Mouse (Mus musculus) left cerebral cortex, postnatal 10 days (tissue): ENCODE results near the gene Capn15. TPM values are rescaled to one million over a fixed set of nuclear protein-coding genes. Genes with fewer than 3 reads are reported as not detected.
A peak's percentile ranks its signal among the peaks of the same experiment; 100 is the strongest.

Experiments used
- DNase-seq, 2 experiments: peaks; one replicate each; pipeline ENCODE4 v3.0.0; 2021 to 2022; ENCODE audit warnings: low spot score in 2 of 2, mixed read lengths in 1 of 2; ENCODE audit errors: extremely low spot score in 1 of 2
- intact Hi-C: fragments of 180-260 bp; cut with DNase I; formaldehyde crosslinking; loops from one replicate; pipeline ENCODE4 v1.15.1; 2025
- total RNA-seq, 2 experiments: library from RNA; stranded (reverse); gene quantifications; 2 replicates each; pipeline ENCODE4 v1.2.3; 2021

Gene Capn15
- total RNA-seq, 2 experiments from 2014 or later, result 41.5 to 42.5 TPM

GRCm38 (mm10) chr17:25943769-25944168 lies 41.8 kb downstream of the Capn15 start:
- no peak for DNase-seq
- intact Hi-C loops, result no loop called here

GRCm38 (mm10) chr17:25943221-25943620 lies 42.4 kb downstream of the Capn15 start:
- no peak for DNase-seq
- intact Hi-C loops, result no loop called here

- intact Hi-C loops, result no loop called here
- no peak for DNase-seq
Measured at GRCm38 (mm10) chr17:25942597-25943151, 42.9 kb downstream of the Capn15 start.

- peak; percentile 46 to 88 for DNase-seq
- intact Hi-C loops, result no loop called here
Measured at GRCm38 (mm10) chr17:25941511-25942241, 43.9 kb downstream of the Capn15 start.

GRCm38 (mm10) chr17:25934526-25934925 lies 51.1 kb downstream of the Capn15 start:
- DNase-seq, result no peak
- intact Hi-C loops, result no loop called here

- no peak for DNase-seq
- intact Hi-C loops, result no loop called here
Measured at GRCm38 (mm10) chr17:25925348-25925747, 60.2 kb downstream of the Capn15 start.

GRCm38 (mm10) chr17:25922120-25922519 lies 63.5 kb downstream of the Capn15 start:
- peak in 1 of 2 experiments; percentile 60 for DNase-seq
- intact Hi-C loops, result no loop called here

- peak; percentile 100 for DNase-seq
- intact Hi-C loops, result no loop called here
Measured at GRCm38 (mm10) chr17:25919786-25920642, 65.6 kb downstream of the Capn15 start.

- intact Hi-C loops, result no loop called here
- DNase-seq, result peak; percentile 45 to 79
Measured at GRCm38 (mm10) chr17:25919144-25919785, 66.3 kb downstream of the Capn15 start, which contains the start of gene Rab40c. TSS of gene Rab40c (minus strand) at chr17:25919727.

GRCm38 (mm10) chr17:25918037-25918750 lies 67.4 kb downstream of the Capn15 start:
- intact Hi-C loops, result no loop called here
- DNase-seq, result no peak

GRCm38 (mm10) chr17:25916931-25917647 lies 68.5 kb downstream of the Capn15 start:
- DNase-seq, result no peak
- intact Hi-C loops, result no loop called here

GRCm38 (mm10) chr17:25914295-25914694 lies 71.3 kb downstream of the Capn15 start:
- intact Hi-C loops, result no loop called here
- no peak for DNase-seq

- intact Hi-C loops, result no loop called here
- DNase-seq, result no peak
Measured at GRCm38 (mm10) chr17:25913877-25914275, 71.7 kb downstream of the Capn15 start.

- peak in 1 of 2 experiments; percentile 43 for DNase-seq
- intact Hi-C loops, result no loop called here
Measured at GRCm38 (mm10) chr17:25913186-25913876, 72.3 kb downstream of the Capn15 start.

GRCm38 (mm10) chr17:25911816-25912215 lies 73.8 kb downstream of the Capn15 start:
- intact Hi-C loops, result no loop called here

More at GRCm38 (mm10) chr17:25911816-25912215, 73.8 kb downstream of the Capn15 start:
- DNase-seq, result no peak
